Mouse (Mus musculus): ENCODE data around the gene Gm21974. TPM values are rescaled to one million over a fixed set of nuclear protein-coding genes. Genes with fewer than 3 reads are reported as not detected.

Gene Gm21974
- total RNA-seq (2023; ENCODE audit: inconsistent age), result not detected in 4 replicates

DNA sequence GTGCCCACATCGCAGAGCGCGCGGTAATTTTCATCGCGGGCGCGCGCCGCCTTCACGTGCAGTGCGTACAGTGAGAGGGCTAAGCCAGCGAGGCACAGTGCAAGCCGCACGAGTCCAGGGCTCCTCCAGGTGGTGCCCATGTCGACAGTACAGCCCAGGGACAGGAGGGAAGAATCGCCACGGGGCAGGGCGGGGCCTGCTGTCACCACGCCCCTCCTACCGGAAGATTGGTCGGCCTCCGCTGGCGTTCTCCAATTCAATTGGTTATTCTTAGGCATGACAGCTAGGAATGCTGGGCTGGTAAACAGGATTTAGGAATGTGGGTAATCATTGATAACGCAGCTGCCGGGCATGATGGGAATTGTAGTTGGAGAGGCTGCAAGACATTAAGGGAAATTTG is at the start of gene Gm21974, which contains the start of gene Vkorc1:
Gene Gm21974 (minus strand): TSS at position 13 of the 400 bp plus-strand sequence.
Gene Vkorc1 (minus strand): TSS at position 176 of the 400 bp plus-strand sequence.

DNA sequence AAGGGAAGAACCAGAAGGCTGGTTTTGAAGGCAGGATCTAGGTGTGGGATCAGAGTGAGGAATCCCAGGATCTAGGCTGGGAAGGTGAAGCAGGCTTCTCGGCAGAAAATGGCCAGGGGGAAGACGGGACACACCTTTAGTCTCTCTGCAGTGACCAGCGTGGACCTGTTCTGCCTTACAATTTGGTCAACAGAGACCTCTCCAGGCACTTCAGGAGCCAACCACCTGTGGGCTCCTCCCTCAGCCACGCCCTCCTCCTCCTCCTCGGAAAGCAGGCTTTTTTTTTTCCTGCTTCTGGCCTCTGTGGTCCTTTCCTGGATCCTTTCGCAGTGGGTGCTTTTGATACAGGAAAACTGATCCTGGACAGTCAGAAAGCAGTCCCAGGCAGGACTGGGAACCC is 34.7 kb upstream of the Gm21974 start, which contains the start of gene Prss8:
Gene Prss8 (minus strand): TSS at position 182 of the 400 bp plus-strand sequence.

DNA sequence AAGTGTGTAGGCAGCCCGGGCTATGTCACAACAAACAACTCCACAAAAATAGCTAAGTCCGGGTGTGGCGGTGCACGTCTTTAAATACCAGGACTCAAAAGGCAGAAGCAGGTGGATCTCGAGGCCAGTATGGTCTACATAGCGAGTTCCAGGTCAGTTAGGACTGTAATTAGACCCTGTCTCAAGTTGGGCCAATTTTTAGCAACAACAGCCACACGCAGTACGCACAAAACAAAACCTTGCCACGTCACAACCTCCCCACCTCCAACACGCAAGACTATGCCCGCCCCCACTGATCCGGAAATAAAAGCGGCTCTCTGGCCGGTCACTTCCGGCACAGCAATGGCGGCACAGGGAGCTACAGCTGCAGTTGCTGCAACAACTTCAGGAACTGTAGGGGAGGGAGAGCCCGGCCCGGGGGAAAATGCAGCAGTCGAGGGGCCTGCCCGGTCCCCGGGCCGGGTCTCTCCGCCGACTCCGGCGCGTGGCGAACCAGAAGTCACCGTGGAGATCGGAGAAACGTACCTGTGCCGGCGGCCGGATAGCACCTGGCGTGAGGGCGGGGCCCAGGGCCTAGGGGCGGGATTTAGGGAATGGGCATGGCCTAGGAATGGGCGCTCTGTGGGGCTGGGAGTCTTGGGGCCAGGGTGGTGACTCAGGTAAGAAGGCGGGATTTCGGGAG is 17.1 kb upstream of the Gm21974 start, which contains the start of gene Kat8:
Gene Kat8 (plus strand): TSS at position 327 of the 682 bp plus-strand sequence.

DNA sequence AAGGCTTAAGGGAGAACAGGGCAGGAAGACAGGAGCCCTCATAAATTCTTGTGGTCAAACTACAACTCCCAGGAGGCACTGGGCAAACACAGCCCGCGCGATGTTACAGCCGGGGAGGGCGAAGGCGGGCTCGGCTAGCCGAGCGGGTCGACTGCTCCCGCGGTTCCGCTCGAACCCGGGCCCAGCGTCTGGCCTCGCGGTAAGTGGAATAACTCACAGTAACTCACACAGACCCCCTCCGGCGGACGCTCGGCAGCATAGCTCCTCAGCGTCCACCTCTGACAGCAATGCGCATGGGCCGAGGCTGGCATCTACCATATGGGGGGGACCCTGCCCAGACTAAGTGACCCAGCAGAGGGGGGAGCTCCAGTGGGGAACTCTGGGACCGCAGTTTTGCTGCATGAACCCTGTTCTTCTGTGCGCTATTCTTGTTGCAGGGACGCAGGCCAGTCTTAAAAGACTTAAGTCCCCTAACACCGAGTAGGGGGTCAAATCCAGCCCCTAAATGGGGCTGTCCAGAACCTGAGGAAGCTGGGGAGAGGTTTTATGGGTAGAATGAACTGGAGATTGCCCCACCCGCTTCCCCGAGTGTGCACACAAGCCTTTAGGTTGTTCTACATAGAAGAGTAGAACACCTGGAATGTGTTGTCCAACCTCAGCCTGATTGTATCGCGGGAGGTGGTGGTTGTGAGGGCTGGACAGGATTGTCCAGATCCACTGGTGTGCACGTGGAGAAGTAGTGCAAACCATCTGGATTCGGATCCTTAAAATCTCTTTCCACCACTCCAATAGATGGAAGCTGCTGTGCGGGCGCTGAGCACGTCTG is 8.9 kb upstream of the Gm21974 start, which contains the start of gene Bckdk:
Gene Bckdk (plus strand): TSS at position 112 of the 826 bp plus-strand sequence.

DNA sequence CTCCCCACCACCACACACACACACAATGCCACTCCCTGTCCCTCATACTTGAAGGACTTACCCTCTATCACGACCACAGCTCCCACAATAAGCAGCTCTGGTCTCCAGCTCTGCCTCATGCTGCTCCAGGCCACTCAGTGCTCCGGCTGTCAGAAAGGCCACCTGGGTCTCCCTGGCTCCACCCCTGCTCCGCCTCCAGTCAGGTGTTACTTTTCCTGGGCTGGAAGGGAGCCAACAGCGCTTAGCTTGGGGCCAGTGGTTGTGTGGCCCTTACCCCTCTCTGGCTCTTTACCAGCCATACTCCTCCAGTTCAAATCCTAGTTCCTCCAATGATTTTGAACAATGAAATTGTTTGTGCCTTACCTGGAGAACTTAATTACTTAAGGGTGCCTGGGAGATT is 4.5 kb downstream of the Gm21974 start, which contains the start of gene Prss53:
Gene Prss53 (minus strand): TSS at position 173 of the 400 bp plus-strand sequence.

DNA sequence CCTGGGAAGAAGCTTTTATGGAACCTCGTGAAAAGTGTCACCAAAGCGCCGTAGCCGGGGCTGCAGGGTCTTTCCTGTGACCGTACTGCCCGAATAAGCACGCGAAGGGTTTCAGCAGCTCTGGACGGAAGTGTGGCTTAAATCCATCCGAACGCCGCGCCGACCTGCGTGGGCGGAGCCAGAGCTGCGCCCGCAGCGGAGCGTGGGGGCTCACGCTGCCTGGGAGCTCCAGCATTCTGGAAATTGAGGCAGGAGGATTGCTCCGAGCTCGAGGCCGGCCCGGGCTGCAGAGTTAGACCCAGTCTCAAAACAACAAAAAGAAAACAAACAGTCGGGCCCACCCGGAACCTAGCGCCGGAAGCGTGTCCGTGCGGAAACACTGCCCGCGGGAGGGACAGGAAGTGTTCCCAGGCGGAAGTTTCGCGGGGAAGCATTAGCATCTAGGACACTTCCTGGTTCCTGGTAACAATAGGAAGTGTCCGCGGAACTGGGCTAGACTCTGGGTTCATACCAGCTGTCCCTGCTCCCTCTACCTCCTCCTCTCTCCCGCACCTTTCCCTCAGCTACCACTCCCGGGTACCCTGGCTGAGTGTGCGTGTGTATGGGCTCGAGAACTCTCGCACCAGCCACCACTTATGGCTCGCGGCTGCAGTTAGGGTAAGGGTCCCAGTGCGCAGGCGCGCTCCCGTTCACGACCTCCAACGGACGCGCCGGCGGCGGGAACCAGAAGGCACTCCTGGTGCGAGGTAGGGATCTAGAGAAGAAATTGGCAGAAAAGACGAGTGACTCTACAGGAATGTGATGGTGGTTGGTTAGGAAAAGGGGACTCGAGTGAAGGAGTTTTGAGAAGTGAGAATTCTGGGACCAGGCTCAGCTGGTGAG is 18.5 kb downstream of the Gm21974 start, which contains the start of gene Zfp668:
Gene Zfp668 (minus strand): TSS at position 362 of the 882 bp plus-strand sequence.

DNA sequence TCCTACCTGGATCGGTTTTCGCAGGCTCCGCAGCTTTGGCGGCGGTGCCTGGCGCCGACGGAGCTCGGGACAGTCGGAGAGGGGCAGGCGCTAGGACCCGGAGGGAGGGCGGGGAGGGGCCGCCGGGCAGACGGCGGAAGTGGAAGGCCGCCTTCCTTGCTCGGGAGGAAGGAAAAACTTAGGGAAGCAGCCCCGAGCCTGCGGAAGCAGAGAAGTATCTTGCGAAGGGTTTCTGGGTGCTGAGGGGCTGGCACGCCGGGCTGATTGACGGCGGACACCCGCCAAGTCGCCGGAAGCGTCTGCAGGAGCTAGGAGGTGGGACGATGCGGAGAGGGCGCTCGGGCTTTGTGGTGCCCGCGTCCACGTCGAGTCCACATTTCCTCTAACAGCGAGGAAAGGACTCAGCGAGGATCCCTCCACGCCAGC is 19.2 kb downstream of the Gm21974 start, which contains the start of gene Zfp646:
Gene Zfp646 (plus strand): TSS at position 181 of the 426 bp plus-strand sequence.

Other genes starting within 250 kb of the Gm21974 start
- gene Bcl7c, start 186.5 kb downstream of the Gm21974 start, total RNA-seq (2023; ENCODE audit: inconsistent age), result 43.3 to 65.2 TPM (median 58.3 TPM) in 4 replicates
- gene Ctf1, start 182.7 kb downstream of the Gm21974 start, total RNA-seq (2023; ENCODE audit: inconsistent age), result not detected in 4 replicates
- gene Ctf2, start 163.3 kb downstream of the Gm21974 start, total RNA-seq (2023; ENCODE audit: inconsistent age), result not detected in 4 replicates
- 17.0 to 19.0 TPM (median 17.8 TPM) in 4 replicates for gene Fbxl19, start 150.9 kb downstream of the Gm21974 start, total RNA-seq (2023; ENCODE audit: inconsistent age)
- gene Orai3, start 125.6 kb downstream of the Gm21974 start, total RNA-seq (2023; ENCODE audit: inconsistent age), result 32.3 to 37.7 TPM (median 35.3 TPM) in 4 replicates
- gene Setd1a, start 118.8 kb downstream of the Gm21974 start, total RNA-seq (2023; ENCODE audit: inconsistent age), result 73.8 to 89.8 TPM (median 79.6 TPM) in 4 replicates
- 1.00 to 2.5 TPM (median 1.3 TPM) in 3 of 4 replicates, not detected in the other for gene Gm49388, start 109.8 kb downstream of the Gm21974 start, total RNA-seq (2023; ENCODE audit: inconsistent age)
- 2.4 to 3.8 TPM (median 3.5 TPM) in 4 replicates for gene Hsd3b7, start 94.8 kb downstream of the Gm21974 start, total RNA-seq (2023; ENCODE audit: inconsistent age)
- 141 to 145 TPM (median 144 TPM) in 4 replicates for gene Stx4a, start 71.2 kb downstream of the Gm21974 start, total RNA-seq (2023; ENCODE audit: inconsistent age)
- not detected in 4 replicates for gene Stx1b, start 70.9 kb downstream of the Gm21974 start, total RNA-seq (2023; ENCODE audit: inconsistent age)
- gene Zfp646, start 19.2 kb downstream of the Gm21974 start, total RNA-seq (2023; ENCODE audit: inconsistent age), result 96.4 to 104 TPM (median 100 TPM) in 4 replicates
- gene Zfp668, start 18.6 kb downstream of the Gm21974 start, total RNA-seq (2023; ENCODE audit: inconsistent age), result 10.2 to 19.0 TPM (median 14.3 TPM) in 4 replicates
- 0.30 to 0.78 TPM (median 0.46 TPM) in 4 replicates for gene Prss53, start 4.5 kb downstream of the Gm21974 start, total RNA-seq (2023; ENCODE audit: inconsistent age)
- 13.7 to 16.1 TPM (median 14.6 TPM) in 4 replicates for gene Vkorc1, start 163 bp upstream of the Gm21974 start, total RNA-seq (2023; ENCODE audit: inconsistent age)
- 24.4 to 36.9 TPM (median 28.0 TPM) in 4 replicates for gene Bckdk, start 8.6 kb upstream of the Gm21974 start, total RNA-seq (2023; ENCODE audit: inconsistent age)
- 42.4 to 44.8 TPM (median 42.7 TPM) in 4 replicates for gene Kat8, start 17.1 kb upstream of the Gm21974 start, total RNA-seq (2023; ENCODE audit: inconsistent age)
- gene Prss8, start 34.6 kb upstream of the Gm21974 start, total RNA-seq (2023; ENCODE audit: inconsistent age), result not detected in 4 replicates
- gene Prss36, start 51.3 kb upstream of the Gm21974 start, total RNA-seq (2023; ENCODE audit: inconsistent age), result 2.5 to 4.6 TPM (median 3.6 TPM) in 4 replicates
- gene Fus, start 72.0 kb upstream of the Gm21974 start, total RNA-seq (2023; ENCODE audit: inconsistent age), result 714 to 860 TPM (median 834 TPM) in 4 replicates
- gene Pycard, start 98.4 kb upstream of the Gm21974 start, total RNA-seq (2023; ENCODE audit: inconsistent age), result 25.0 to 31.2 TPM (median 27.9 TPM) in 4 replicates
- gene Trim72, start 108.5 kb upstream of the Gm21974 start, total RNA-seq (2023; ENCODE audit: inconsistent age), result 0.69 to 1.1 TPM (median 0.91 TPM) in 4 replicates
- 1.6 to 3.3 TPM (median 2.1 TPM) in 4 replicates for gene Itgam, start 167.2 kb upstream of the Gm21974 start, total RNA-seq (2023; ENCODE audit: inconsistent age)
- gene Gm49368, start 167.2 kb upstream of the Gm21974 start, total RNA-seq (2023; ENCODE audit: inconsistent age), result not detected in 4 replicates
- 1.5 to 3.1 TPM (median 2.0 TPM) in 4 replicates for gene Itgax, start 234.1 kb upstream of the Gm21974 start, total RNA-seq (2023; ENCODE audit: inconsistent age)

Measured in B cell, adult (primary cell).